Mouse (Mus musculus): ENCODE results near the gene Tshz2.
A peak's percentile ranks its signal among the peaks of the same experiment; 100 is the strongest.

DNA sequence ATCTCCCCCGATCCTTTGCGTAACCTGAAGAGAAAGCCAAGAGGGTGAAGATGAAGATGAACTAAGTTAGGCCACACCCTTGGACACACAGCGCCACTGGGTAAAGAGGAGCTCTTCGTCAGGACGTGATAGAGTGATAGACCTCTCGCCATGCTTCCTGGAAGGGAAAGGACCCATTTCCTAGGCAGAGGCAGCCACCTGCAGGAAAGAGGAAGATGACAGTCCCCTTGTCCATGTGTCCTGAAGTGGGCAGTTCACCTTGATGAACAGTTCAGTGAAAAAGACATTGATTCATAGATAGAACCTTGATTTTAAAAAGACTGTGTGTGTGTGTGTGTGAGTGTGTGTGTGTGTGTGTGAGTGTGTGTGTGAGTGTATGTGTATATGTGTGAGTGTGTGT, 209.7 kb downstream of the Tshz2 start:
- TF ChIP-seq CTCF (IDR thresholded peaks at IDR 0.05) = peak; percentile 48
- TF ChIP-seq EP300 (IDR thresholded peaks at IDR 0.05) = no peak

Measured in lung, postnatal 0 days (tissue).